Mouse (Mus musculus) heart, adult 8-10 months (tissue): Measurements from ENCODE around the gene Mrps10. TPM values are rescaled to one million over a fixed set of nuclear protein-coding genes. Genes with fewer than 3 reads are reported as not detected.

Experiments
- total RNA-seq, 4 experiments: library from RNA; stranded (reverse); gene quantifications; 2 replicates each; pipeline ENCODE4 v1.2.4; 2022

The Mrps10 gene
- total RNA-seq, 4 experiments from 2014 or later: 22.2 to 28.9 (median 28.5) TPM

Other genes with a start within 250 kb of the Mrps10 start
- gene Guca1b, start 16.5 kb downstream of the Mrps10 start, total RNA-seq: under 1 TPM in 3 of 4 experiments, not detected in 1; 0.17 to 0.37 (median 0.35) TPM
- under 1 TPM in 1 of 4 experiments, not detected in 3; 0.33 TPM for gene Guca1a, start 31.7 kb downstream of the Mrps10 start, total RNA-seq
- gene AI661453, start 67.7 kb downstream of the Mrps10 start, total RNA-seq: 1 to 10 TPM in 3 of 4 experiments, under 1 TPM in 1; 0.50 to 2.1 (median 1.2) TPM
- not detected for gene 1700001C19Rik, start 68.5 kb downstream of the Mrps10 start, total RNA-seq
- gene Taf8, start 133.4 kb downstream of the Mrps10 start, total RNA-seq: 10 to 100 TPM in 2 of 4 experiments, 1 to 10 TPM in 2; 9.1 to 12.5 (median 10.4) TPM
- gene Ccnd3, start 136.2 kb downstream of the Mrps10 start, total RNA-seq: 10 to 100 TPM; 74.4 to 82.2 (median 75.2) TPM
- 10 to 100 TPM; 14.2 to 16.9 (median 15.9) TPM for gene Bysl, start 242.6 kb downstream of the Mrps10 start, total RNA-seq
- gene Med20, start 242.7 kb downstream of the Mrps10 start, total RNA-seq: 10 to 100 TPM; 15.7 to 19.9 (median 18.1) TPM
- gene Gm20517, start 242.7 kb downstream of the Mrps10 start, total RNA-seq: 1 to 10 TPM in 3 of 4 experiments, under 1 TPM in 1; 0.35 to 5.1 (median 2.0) TPM